Mouse (Mus musculus) lung, postnatal 0 days (tissue): ENCODE results near the gene Creld1. TPM values are rescaled to one million over a fixed set of nuclear protein-coding genes. Genes with fewer than 3 reads are reported as not detected.
A peak's percentile ranks its signal among the peaks of the same experiment; 100 is the strongest.

Experiments
- ATAC-seq: fragments of 200-750 bp; cut with Nextera tagmentation; 2 replicates; pipeline ENCODE4 v1.8.0; 2017; ENCODE audit warnings: moderate library complexity
- DNase-seq: peaks from one replicate; pipeline ENCODE4 v3.0.0-alpha.2; 2016; ENCODE audit warnings: low spot score
- H3K27ac ChIP-seq: fragments of 300-500 bp; sonication (generic); 2 replicates; pipeline ENCODE4 v1.5.1; 2014; ENCODE audit warnings: antibody characterized with exemption, mild to moderate bottlenecking, low read length, mixed read lengths
- H3K27me3 ChIP-seq: fragments of 300-500 bp; sonication (generic); replicated peaks from 2 replicates; pipeline ENCODE4 v1.6.1; 2014; ENCODE audit warnings: low read length, mixed read lengths; ENCODE audit not compliant: insufficient read depth
- H3K36me3 ChIP-seq: fragments of 300-500 bp; sonication (generic); 2 replicates; pipeline ENCODE4 v1.6.1; 2014; ENCODE audit warnings: low read length, mixed read lengths; ENCODE audit not compliant: insufficient read depth
- H3K4me1 ChIP-seq: fragments of 300-500 bp; sonication (generic); 2 replicates; pipeline ENCODE4 v1.6.1; 2014; ENCODE audit warnings: antibody characterized with exemption, low read depth, low read length, mixed read lengths; ENCODE audit not compliant: insufficient read depth
- H3K4me2 ChIP-seq: fragments of 300-500 bp; sonication (generic); replicated peaks from 2 replicates; pipeline ENCODE4 v1.6.1; 2014; ENCODE audit warnings: low read depth, mild to moderate bottlenecking, low read length, moderate library complexity, mixed read lengths
- H3K4me3 ChIP-seq: fragments of 300-500 bp; sonication (generic); 2 replicates; pipeline ENCODE4 v1.5.1; 2014; ENCODE audit warnings: low read depth, low read length
- H3K9ac ChIP-seq: fragments of 300-500 bp; sonication (generic); replicated peaks from 2 replicates; pipeline ENCODE4 v1.6.1; 2014; ENCODE audit warnings: low read depth, mild to moderate bottlenecking
- H3K9me3 ChIP-seq: fragments of 300-500 bp; sonication (generic); 2 replicates; pipeline ENCODE4 v1.6.1; 2016; ENCODE audit warnings: low read length, mixed read lengths
- CTCF ChIP-seq: IDR thresholded peaks from 2 replicates; pipeline ENCODE4 v1.5.1; 2016; ENCODE audit warnings: antibody characterized with exemption, mild to moderate bottlenecking
- EP300 ChIP-seq: IDR thresholded peaks from 2 replicates; pipeline ENCODE4 v1.6.1; 2016; ENCODE audit warnings: antibody characterized with exemption, mild to moderate bottlenecking, control low read depth
- WGBS: fragments of 180-500 bp; shearing (Covaris S2); extraction: QIAGEN DNeasy Blood & Tissue Kit; methylation state at CpG from one replicate; pipeline ENCODE4 v1.1.7; 2014; 5-methylcytosine and 5-hydroxymethylcytosine counted together
- microRNA-seq: library from miRNA; unstranded; fragments of <30 nt; microRNA quantifications from one replicate; pipeline ENCODE4, GENCODE M21; 2016
- polyA plus RNA-seq: library from polyadenylated mRNA; unstranded; fragments of >200 nt; fragmentation: Nextera tagmentation; extraction: Ambion mirVana; gene quantifications from 2 replicates; pipeline ENCODE4 v1.2.1, GENCODE M21; 2015

Creld1 gene
- polyA plus RNA-seq, 1 experiment from 2014 or later: 25.5 TPM

DNA sequence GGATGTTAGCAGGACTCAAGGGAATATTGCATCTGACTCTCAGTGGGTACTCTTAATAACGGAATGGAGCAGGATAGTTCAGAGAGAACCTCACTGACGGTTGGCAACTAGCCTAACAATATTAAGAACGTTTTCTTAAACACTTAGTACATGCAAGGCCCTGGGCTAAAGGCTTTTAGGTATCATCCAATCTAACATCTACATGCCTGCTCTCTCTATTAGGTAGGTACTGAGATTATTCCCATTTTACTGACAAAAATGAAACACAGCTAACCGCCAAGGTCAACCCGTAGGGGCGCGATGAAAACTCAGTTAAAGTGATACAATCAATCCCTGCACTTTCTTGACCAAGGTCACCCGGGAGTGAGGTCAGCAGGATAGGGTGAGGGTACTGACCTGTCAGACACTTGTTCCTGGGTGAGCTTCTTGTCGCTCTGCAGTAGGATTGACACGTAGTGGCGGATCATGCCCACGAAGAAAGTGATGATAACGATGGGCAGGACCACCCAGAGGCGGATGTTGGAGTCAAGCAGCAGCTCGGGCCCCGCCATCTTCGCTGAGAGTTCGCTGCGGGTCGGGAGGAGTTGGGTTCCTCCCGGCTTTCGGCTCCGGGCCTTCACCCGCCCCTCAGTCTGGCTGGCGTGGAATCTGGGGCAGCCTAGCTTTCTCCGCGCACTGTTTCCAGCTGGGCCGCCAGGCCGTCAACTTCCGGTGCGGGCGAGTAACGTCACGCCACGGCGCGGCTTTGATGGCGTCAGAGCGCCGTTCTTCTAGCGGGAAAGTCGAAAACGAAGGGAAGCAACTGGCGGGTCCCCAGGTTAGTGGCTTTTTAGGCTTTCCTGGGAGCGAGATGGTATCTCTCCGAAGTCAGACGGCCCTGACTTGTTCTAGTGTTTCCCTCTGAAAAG lies 48.1 kb downstream of the Creld1 start, which contains the start of the genes Emc3 and Fancd2:
Gene Emc3, minus strand, starts transcription at position 721 of the 908 bp plus-strand sequence.
Gene Fancd2, plus strand, starts transcription at position 751 of the 908 bp plus-strand sequence.
- peak within 1 kb of the TSS; percentile 81 for H3K27ac ChIP-seq
- H3K36me3 ChIP-seq: no peaks in the 10 kb centered on the region
- peak; percentile 6 for TF ChIP-seq CTCF
- TF ChIP-seq EP300: no peak
- no peaks in the 10 kb centered on the region for H3K9me3 ChIP-seq
- WGBS: 1% methylated on average over 47 of the region's 47 CpGs
- H3K4me2 ChIP-seq: peak within 1 kb of the TSS; percentile 70
- peak within 1 kb of the TSS; percentile 88 for H3K9ac ChIP-seq
- H3K4me3 ChIP-seq: peak within 1 kb of the TSS; percentile 88
- ATAC-seq (peak; percentile 97), DNase-seq (peak; percentile 82)
- no peaks in the 10 kb centered on the region; the same call in 1 of the 2 replicates for H3K4me1 ChIP-seq
- no peaks in the 10 kb centered on the region for H3K27me3 ChIP-seq

DNA sequence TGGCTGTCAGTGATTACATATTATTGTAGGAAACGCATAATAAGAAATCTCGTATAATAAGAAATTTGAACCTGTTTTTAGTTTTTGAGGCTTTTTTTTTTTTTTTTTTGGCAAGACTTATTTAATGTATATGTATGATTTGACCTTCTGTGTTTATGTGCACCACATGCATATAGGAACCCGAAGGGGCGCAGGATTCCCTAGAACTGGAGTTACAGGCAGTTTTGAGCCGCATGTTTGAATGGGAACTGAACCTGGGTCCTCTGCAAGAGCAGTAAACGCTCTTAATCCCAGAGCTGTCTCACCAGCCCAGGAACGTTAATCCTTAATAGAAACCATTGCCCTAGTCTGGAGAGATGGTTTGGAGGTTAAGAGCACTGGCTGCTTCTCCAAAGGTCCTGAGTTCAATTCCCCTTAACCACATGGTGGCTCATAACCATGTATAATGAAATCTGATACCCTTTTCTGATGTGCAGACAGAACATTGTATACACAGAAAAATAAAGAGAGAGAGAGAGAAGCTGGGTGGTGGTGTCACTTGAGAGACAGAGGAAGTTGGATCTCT lies 48.8 kb downstream of the Creld1 start:
- no peak overlapping the region for H3K27ac ChIP-seq
- no peaks in the 10 kb centered on the region for H3K36me3 ChIP-seq
- ATAC-seq (no peak), DNase-seq (no peak)
- H3K9ac ChIP-seq: no peak overlapping the region
- no peak for TF ChIP-seq CTCF
- no peak for TF ChIP-seq EP300
- peak overlapping the region; percentile 88 for H3K4me3 ChIP-seq
- H3K27me3 ChIP-seq: no peaks in the 10 kb centered on the region
- H3K4me2 ChIP-seq: peak overlapping the region; percentile 70
- no peaks in the 10 kb centered on the region for H3K9me3 ChIP-seq
- no peaks in the 10 kb centered on the region; the same call in 1 of the 2 replicates for H3K4me1 ChIP-seq
- WGBS: 7% methylated on average over 7 of the region's 7 CpGs

DNA sequence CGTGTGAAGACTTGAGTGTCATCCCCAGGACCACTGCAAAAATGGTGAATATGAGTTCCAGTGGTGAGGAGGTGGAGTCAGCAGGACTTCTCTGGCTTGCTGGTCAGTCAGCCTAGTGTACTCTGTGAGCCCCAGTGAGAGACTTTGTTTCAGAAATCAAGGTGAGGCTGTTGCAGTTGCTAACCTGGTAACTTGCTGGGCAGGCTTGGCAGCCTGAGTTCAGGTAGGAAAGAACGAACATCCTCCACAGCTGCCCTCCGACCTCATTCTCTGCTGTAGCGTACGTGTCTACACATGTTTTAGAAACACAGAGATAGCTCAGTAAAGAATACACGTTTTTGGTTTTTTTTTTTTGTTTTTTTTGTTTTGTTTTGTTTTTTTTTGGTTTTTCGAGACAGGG lies 51.8 kb downstream of the Creld1 start:
- DNase-seq (no peak), ATAC-seq (no peak)
- TF ChIP-seq CTCF (no peak), EP300 (no peak)
- Histone ChIP-seq H3K9ac (no peak overlapping the region), H3K4me3 (no peak overlapping the region), H3K27me3 (no peaks in the 10 kb centered on the region), H3K4me2 (no peak overlapping the region), H3K9me3 (no peaks in the 10 kb centered on the region), H3K4me1 (no peaks in the 10 kb centered on the region; the same call in 1 of the 2 replicates), H3K36me3 (no peaks in the 10 kb centered on the region), H3K27ac (no peak overlapping the region)
- WGBS: 85% methylated on average over 7 of the region's 7 CpGs

DNA sequence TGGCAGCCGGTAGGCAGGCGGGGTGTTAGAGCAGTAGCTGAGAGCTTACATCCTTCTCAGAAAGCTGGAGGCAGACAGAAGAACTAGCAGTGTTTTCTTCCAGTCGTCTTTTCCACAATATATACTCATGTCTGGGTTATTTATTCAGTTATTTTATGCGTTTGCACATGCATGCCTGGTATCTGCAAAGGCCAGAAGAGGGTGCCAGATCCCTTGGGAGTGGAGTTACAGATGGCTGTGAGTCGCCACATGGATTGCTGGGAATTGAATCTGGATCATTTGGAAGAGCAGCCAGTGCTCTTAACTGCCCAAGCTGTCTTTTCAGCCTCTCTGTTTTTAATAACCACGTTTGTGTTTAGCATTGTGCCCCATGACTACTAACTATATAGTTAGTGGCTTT lies 58.5 kb downstream of the Creld1 start:
- no peak for ATAC-seq
- Histone ChIP-seq H3K27ac (no peak overlapping the region), H3K4me3 (no peak overlapping the region), H3K27me3 (no peaks in the 10 kb centered on the region), H3K4me1 (no peaks in the 10 kb centered on the region), H3K36me3 (no peaks in the 10 kb centered on the region), H3K9me3 (no peaks in the 10 kb centered on the region), H3K9ac (no peak overlapping the region), H3K4me2 (no peak overlapping the region)
- TF ChIP-seq CTCF: no peak
- TF ChIP-seq EP300: no peak
- 86% methylated on average over 6 of the region's 6 CpGs for WGBS
- DNase-seq: no peak

Small RNA genes lying within 50 kb of the gene (microRNA-seq; reads per million reads assigned to microRNA genes)
- gene Gm23365: not detected

Other genes with a start within 250 kb of the Creld1 start
- gene Mtmr14, start 245.5 kb upstream of the Creld1 start, polyA plus RNA-seq: 27.4 and 33.6 TPM in 2 replicates
- not detected in 2 replicates for gene Cpne9, start 201.0 kb upstream of the Creld1 start, polyA plus RNA-seq
- gene Brpf1, start 176.2 kb upstream of the Creld1 start, polyA plus RNA-seq: 8.2 and 9.2 TPM in 2 replicates
- gene Ogg1, start 156.3 kb upstream of the Creld1 start, polyA plus RNA-seq: 11.7 and 12.4 TPM in 2 replicates
- gene Camk1, start 139.3 kb upstream of the Creld1 start, polyA plus RNA-seq: 110 and 129 TPM in 2 replicates
- gene Tada3, start 105.4 kb upstream of the Creld1 start, polyA plus RNA-seq: 33.2 and 36.7 TPM in 2 replicates
- gene Arpc4, start 105.2 kb upstream of the Creld1 start, polyA plus RNA-seq: 349 and 358 TPM in 2 replicates
- 11.5 and 12.4 TPM in 2 replicates for gene Ttll3, start 94.0 kb upstream of the Creld1 start, polyA plus RNA-seq
- 11.4 and 12.3 TPM in 2 replicates for gene Rpusd3, start 64.0 kb upstream of the Creld1 start, polyA plus RNA-seq
- gene Cidec, start 47.5 kb upstream of the Creld1 start, polyA plus RNA-seq: 1.1 and 1.3 TPM in 2 replicates
- gene Jagn1, start 40.7 kb upstream of the Creld1 start, polyA plus RNA-seq: 57.8 and 60.1 TPM in 2 replicates
- 16.2 and 19.4 TPM in 2 replicates for gene Il17re, start 24.8 kb upstream of the Creld1 start, polyA plus RNA-seq
- 30.1 and 31.1 TPM in 2 replicates for gene Il17rc, start 11.9 kb upstream of the Creld1 start, polyA plus RNA-seq
- gene Prrt3, start 18.6 kb downstream of the Creld1 start, polyA plus RNA-seq: 0.20 and 0.30 TPM in 2 replicates
- gene Emc3, start 48.4 kb downstream of the Creld1 start, polyA plus RNA-seq: 93.7 and 95.7 TPM in 2 replicates
- 0.53 and 1.0 TPM in 2 replicates for gene Fancd2, start 48.4 kb downstream of the Creld1 start, polyA plus RNA-seq
- gene Fancd2os, start 117.4 kb downstream of the Creld1 start, polyA plus RNA-seq: 0.18 TPM in 1 of 2 replicates, not detected in the other
- 215 and 225 TPM in 2 replicates for gene Brk1, start 121.5 kb downstream of the Creld1 start, polyA plus RNA-seq
- 28.2 and 30.6 TPM in 2 replicates for gene Vhl, start 140.7 kb downstream of the Creld1 start, polyA plus RNA-seq
- gene Irak2, start 155.2 kb downstream of the Creld1 start, polyA plus RNA-seq: 15.6 and 16.1 TPM in 2 replicates
- gene Tatdn2, start 213.8 kb downstream of the Creld1 start, polyA plus RNA-seq: 1.1 and 1.3 TPM in 2 replicates
- 5.5 and 6.0 TPM in 2 replicates for gene Ghrl, start 236.6 kb downstream of the Creld1 start, polyA plus RNA-seq